Mouse (Mus musculus): ENCODE data around the gene Ehf. TPM values are rescaled to one million over a fixed set of nuclear protein-coding genes. Genes with fewer than 3 reads are reported as not detected.
A peak's percentile ranks its signal among the peaks of the same experiment; 100 is the strongest.

Ehf gene
- polyA plus RNA-seq, 1 experiment from 2014 or later = 7.1 TPM

GRCm38 (mm10) chr2:103336000-103336399, 32.9 kb upstream of the Ehf start:
- H3K36me3 ChIP-seq (ENCODE audit: control insufficient read depth, insufficient read depth, low read length) = no peaks in the 10 kb centered on the region
- H3K27me3 ChIP-seq (ENCODE audit: control insufficient read depth, insufficient read depth, low read depth, low read length) = no peaks in the 10 kb centered on the region
- H3K4me1 ChIP-seq (replicated peaks; ENCODE audit: control insufficient read depth, insufficient read depth, low read length) = no peaks in the 10 kb centered on the region
- no peak overlapping the region for H3K27ac ChIP-seq (ENCODE audit: low read length)
- H3K4me3 ChIP-seq (ENCODE audit: low read length) = no peak overlapping the region
- ATAC-seq (ENCODE audit: low read depth) = no peak
- 81% methylated on average over 3 of the region's 3 CpGs for WGBS
- H3K9ac ChIP-seq (ENCODE audit: low read length) = no peak overlapping the region
- no peak overlapping the region for H3K4me2 ChIP-seq (ENCODE audit: low read depth, low read length)
- H3K9me3 ChIP-seq (ENCODE audit: control insufficient read depth, low read length) = no peaks in the 10 kb centered on the region

- Histone ChIP-seq H3K4me1 (replicated peaks; ENCODE audit: control insufficient read depth, insufficient read depth, low read length) (no peaks in the 10 kb centered on the region; the same call in 1 of the 2 replicates), H3K27ac (ENCODE audit: low read length) (no peak overlapping the region), H3K27me3 (ENCODE audit: control insufficient read depth, insufficient read depth, low read depth, low read length) (no peaks in the 10 kb centered on the region), H3K4me3 (ENCODE audit: low read length) (no peak overlapping the region), H3K9ac (ENCODE audit: low read length) (no peak overlapping the region), H3K9me3 (ENCODE audit: control insufficient read depth, low read length) (no peaks in the 10 kb centered on the region), H3K4me2 (ENCODE audit: low read depth, low read length) (no peak overlapping the region), H3K36me3 (ENCODE audit: control insufficient read depth, insufficient read depth, low read length) (no peaks in the 10 kb centered on the region)
- 75% methylated on average over 3 of the region's 3 CpGs for WGBS
- no peak for ATAC-seq (ENCODE audit: low read depth)
Observed at GRCm38 (mm10) chr2:103331666-103332191, 28.7 kb upstream of the Ehf start.

GRCm38 (mm10) chr2:103328731-103329130, 25.7 kb upstream of the Ehf start:
- H3K4me3 ChIP-seq (ENCODE audit: low read length) = no peak overlapping the region
- no peaks in the 10 kb centered on the region for H3K27me3 ChIP-seq (ENCODE audit: control insufficient read depth, insufficient read depth, low read depth, low read length)
- 70% methylated on average over 4 of the region's 4 CpGs for WGBS
- no peak overlapping the region for H3K9ac ChIP-seq (ENCODE audit: low read length)
- no peaks in the 10 kb centered on the region for H3K9me3 ChIP-seq (ENCODE audit: control insufficient read depth, low read length)
- H3K4me2 ChIP-seq (ENCODE audit: low read depth, low read length) = no peak overlapping the region
- H3K36me3 ChIP-seq (ENCODE audit: control insufficient read depth, insufficient read depth, low read length) = no peaks in the 10 kb centered on the region
- H3K27ac ChIP-seq (ENCODE audit: low read length) = no peak overlapping the region
- no peak for ATAC-seq (ENCODE audit: low read depth)
- H3K4me1 ChIP-seq (replicated peaks; ENCODE audit: control insufficient read depth, insufficient read depth, low read length) = peaks cover 17% of the 10 kb centered on the region

- ATAC-seq (ENCODE audit: low read depth) = peak; percentile 77
- peaks cover 19% of the 10 kb centered on the region for H3K4me1 ChIP-seq (replicated peaks; ENCODE audit: control insufficient read depth, insufficient read depth, low read length)
- no peaks in the 10 kb centered on the region for H3K9me3 ChIP-seq (ENCODE audit: control insufficient read depth, low read length)
- 53% methylated on average over 7 of the region's 7 CpGs for WGBS
- H3K27ac ChIP-seq (ENCODE audit: low read length) = peak overlapping the region; percentile 91
- H3K4me2 ChIP-seq (ENCODE audit: low read depth, low read length) = no peak overlapping the region
- H3K27me3 ChIP-seq (ENCODE audit: control insufficient read depth, insufficient read depth, low read depth, low read length) = no peaks in the 10 kb centered on the region
- H3K4me3 ChIP-seq (ENCODE audit: low read length) = no peak overlapping the region
- no peak overlapping the region for H3K9ac ChIP-seq (ENCODE audit: low read length)
- H3K36me3 ChIP-seq (ENCODE audit: control insufficient read depth, insufficient read depth, low read length) = no peaks in the 10 kb centered on the region
Observed at GRCm38 (mm10) chr2:103325301-103326048, 22.4 kb upstream of the Ehf start.

- no peak for ATAC-seq (ENCODE audit: low read depth)
- Histone ChIP-seq H3K36me3 (ENCODE audit: control insufficient read depth, insufficient read depth, low read length) (no peaks in the 10 kb centered on the region), H3K4me1 (replicated peaks; ENCODE audit: control insufficient read depth, insufficient read depth, low read length) (peaks cover 19% of the 10 kb centered on the region), H3K27ac (ENCODE audit: low read length) (peak overlapping the region; percentile 91), H3K4me3 (ENCODE audit: low read length) (no peak overlapping the region), H3K9ac (ENCODE audit: low read length) (no peak overlapping the region), H3K4me2 (ENCODE audit: low read depth, low read length) (no peak overlapping the region), H3K27me3 (ENCODE audit: control insufficient read depth, insufficient read depth, low read depth, low read length) (no peaks in the 10 kb centered on the region), H3K9me3 (ENCODE audit: control insufficient read depth, low read length) (no peaks in the 10 kb centered on the region)
- WGBS = 55% methylated on average over 2 of the region's 2 CpGs
Observed at GRCm38 (mm10) chr2:103324320-103324719, 21.2 kb upstream of the Ehf start.

GRCm38 (mm10) chr2:103322171-103322570, 19.1 kb upstream of the Ehf start:
- no peak overlapping the region for H3K4me2 ChIP-seq (ENCODE audit: low read depth, low read length)
- no peak overlapping the region for H3K9ac ChIP-seq (ENCODE audit: low read length)
- ATAC-seq (ENCODE audit: low read depth) = no peak
- no peaks in the 10 kb centered on the region for H3K27me3 ChIP-seq (ENCODE audit: control insufficient read depth, insufficient read depth, low read depth, low read length)
- H3K4me1 ChIP-seq (replicated peaks; ENCODE audit: control insufficient read depth, insufficient read depth, low read length) = peaks cover 19% of the 10 kb centered on the region
- WGBS = 19% methylated on average over 1 of the region's 1 CpGs
- H3K36me3 ChIP-seq (ENCODE audit: control insufficient read depth, insufficient read depth, low read length) = no peaks in the 10 kb centered on the region
- no peaks in the 10 kb centered on the region for H3K9me3 ChIP-seq (ENCODE audit: control insufficient read depth, low read length)
- no peak overlapping the region for H3K27ac ChIP-seq (ENCODE audit: low read length)
- no peak overlapping the region for H3K4me3 ChIP-seq (ENCODE audit: low read length)

- WGBS = 68% methylated on average over 4 of the region's 4 CpGs
- Histone ChIP-seq H3K36me3 (ENCODE audit: control insufficient read depth, insufficient read depth, low read length) (no peaks in the 10 kb centered on the region), H3K9ac (ENCODE audit: low read length) (no peak overlapping the region), H3K4me1 (replicated peaks; ENCODE audit: control insufficient read depth, insufficient read depth, low read length) (peaks cover 19% of the 10 kb centered on the region), H3K4me2 (ENCODE audit: low read depth, low read length) (no peak overlapping the region), H3K4me3 (ENCODE audit: low read length) (no peak overlapping the region), H3K27me3 (ENCODE audit: control insufficient read depth, insufficient read depth, low read depth, low read length) (no peaks in the 10 kb centered on the region), H3K9me3 (ENCODE audit: control insufficient read depth, low read length) (no peaks in the 10 kb centered on the region), H3K27ac (ENCODE audit: low read length) (no peak overlapping the region)
- ATAC-seq (ENCODE audit: low read depth) = no peak
Observed at GRCm38 (mm10) chr2:103321638-103322037, 18.6 kb upstream of the Ehf start.

- 59% methylated on average over 4 of the region's 4 CpGs for WGBS
- H3K4me3 ChIP-seq (ENCODE audit: low read length) = no peak overlapping the region
- no peak overlapping the region for H3K27ac ChIP-seq (ENCODE audit: low read length)
- H3K4me2 ChIP-seq (ENCODE audit: low read depth, low read length) = no peak overlapping the region
- H3K9ac ChIP-seq (ENCODE audit: low read length) = no peak overlapping the region
- no peaks in the 10 kb centered on the region; the same call in 1 of the 2 replicates for H3K4me1 ChIP-seq (replicated peaks; ENCODE audit: control insufficient read depth, insufficient read depth, low read length)
- no peak for ATAC-seq (ENCODE audit: low read depth)
- no peaks in the 10 kb centered on the region for H3K9me3 ChIP-seq (ENCODE audit: control insufficient read depth, low read length)
- no peaks in the 10 kb centered on the region for H3K27me3 ChIP-seq (ENCODE audit: control insufficient read depth, insufficient read depth, low read depth, low read length)
- no peaks in the 10 kb centered on the region for H3K36me3 ChIP-seq (ENCODE audit: control insufficient read depth, insufficient read depth, low read length)
Observed at GRCm38 (mm10) chr2:103314002-103314401, 10.9 kb upstream of the Ehf start.

- Histone ChIP-seq H3K9ac (ENCODE audit: low read length) (no peak overlapping the region), H3K27ac (ENCODE audit: low read length) (no peak overlapping the region), H3K36me3 (ENCODE audit: control insufficient read depth, insufficient read depth, low read length) (no peaks in the 10 kb centered on the region), H3K27me3 (ENCODE audit: control insufficient read depth, insufficient read depth, low read depth, low read length) (no peaks in the 10 kb centered on the region), H3K4me2 (ENCODE audit: low read depth, low read length) (no peak overlapping the region), H3K9me3 (ENCODE audit: control insufficient read depth, low read length) (no peaks in the 10 kb centered on the region), H3K4me3 (ENCODE audit: low read length) (no peak overlapping the region), H3K4me1 (replicated peaks; ENCODE audit: control insufficient read depth, insufficient read depth, low read length) (no peaks in the 10 kb centered on the region; the same call in 1 of the 2 replicates)
- no peak for ATAC-seq (ENCODE audit: low read depth)
- 33% methylated on average over 4 of the region's 4 CpGs for WGBS
Observed at GRCm38 (mm10) chr2:103312640-103313039, 9.6 kb upstream of the Ehf start.
